Mouse (Mus musculus): ENCODE data around the gene Npepps. TPM values are rescaled to one million over a fixed set of nuclear protein-coding genes. Genes with fewer than 3 reads are reported as not detected.

The Npepps gene
- polyA plus RNA-seq, 1 experiment: 41.8 TPM

- WGBS: 72% methylated on average over 7 of the region's 7 CpGs
Measured at GRCm38 (mm10) chr11:97302231-97302781, 21.9 kb upstream of the Npepps start.

DNA sequence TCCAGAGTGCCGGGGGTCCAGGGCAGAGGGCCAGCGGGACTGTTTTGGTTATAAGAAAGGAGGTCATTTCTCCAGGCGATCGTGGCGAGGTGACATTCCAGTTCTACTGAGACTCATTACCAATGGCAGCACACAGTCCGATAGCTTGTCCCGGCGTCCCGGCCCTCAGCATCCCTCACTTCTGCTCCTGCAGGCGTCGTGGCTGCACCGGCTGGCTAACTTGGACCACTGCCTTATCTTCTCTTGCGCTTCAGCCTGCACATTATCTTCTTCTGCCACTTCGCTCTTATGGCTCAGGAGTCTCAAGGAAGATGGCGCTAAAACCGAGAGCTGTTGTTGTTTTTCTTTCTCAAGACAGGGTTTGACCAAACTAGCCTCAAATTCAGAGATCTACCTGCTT is 21.0 kb upstream of the Npepps start:
- 81% methylated on average over 16 of the region's 16 CpGs for WGBS
- H3K4me3 ChIP-seq (replicated peaks; ENCODE audit: control insufficient read depth, low read depth, low read length): no peak overlapping the region

More at GRCm38 (mm10) chr11:97302231-97302781, 21.9 kb upstream of the Npepps start:
- no peak for TF ChIP-seq CTCF (IDR thresholded peaks at IDR 0.05; ENCODE audit: control insufficient read depth, insufficient read depth, low read length)
- no peak for TF ChIP-seq POLR2A (IDR thresholded peaks at IDR 0.05; ENCODE audit: borderline replicate concordance, control insufficient read depth, low read depth, low read length)
- Histone ChIP-seq H3K4me3 (replicated peaks; ENCODE audit: control insufficient read depth, low read depth, low read length) (no peak overlapping the region), H3K27ac (ENCODE audit: control insufficient read depth, insufficient read depth, low read depth, low read length, poor library complexity) (no peak overlapping the region), H3K4me1 (ENCODE audit: control insufficient read depth, insufficient read depth, low read length) (no peaks in the 10 kb centered on the region)

DNA sequence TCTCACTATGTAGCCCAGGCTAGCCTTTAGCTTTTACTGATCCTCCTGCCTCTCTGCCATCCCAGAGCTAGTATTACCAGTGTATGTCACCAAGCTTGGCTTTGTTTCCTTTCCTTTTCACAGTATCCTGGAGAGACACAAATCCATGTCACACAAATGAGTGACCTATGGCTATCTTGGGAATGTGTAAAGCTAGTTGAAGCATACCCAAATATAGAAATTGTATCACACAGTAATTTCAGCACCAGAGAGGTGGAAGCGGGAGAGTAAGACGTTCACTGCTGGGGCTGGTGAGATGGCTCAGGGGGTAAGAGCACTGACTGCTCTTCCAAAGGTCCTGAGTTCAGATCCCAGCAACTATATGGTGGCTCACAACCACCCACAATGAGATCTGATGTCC is 19.5 kb upstream of the Npepps start:
- WGBS: 87% methylated on average over 2 of the region's 2 CpGs
- Histone ChIP-seq H3K4me3 (replicated peaks; ENCODE audit: control insufficient read depth, low read depth, low read length) (no peak overlapping the region), H3K27ac (ENCODE audit: control insufficient read depth, insufficient read depth, low read depth, low read length, poor library complexity) (no peak overlapping the region), H3K4me1 (ENCODE audit: control insufficient read depth, insufficient read depth, low read length) (no peaks in the 10 kb centered on the region)
- TF ChIP-seq CTCF (IDR thresholded peaks at IDR 0.05; ENCODE audit: control insufficient read depth, insufficient read depth, low read length) (no peak), POLR2A (IDR thresholded peaks at IDR 0.05; ENCODE audit: borderline replicate concordance, control insufficient read depth, low read depth, low read length) (no peak)

More for the DNA sequence above, 21.0 kb upstream of the Npepps start:
- Histone ChIP-seq H3K27ac (ENCODE audit: control insufficient read depth, insufficient read depth, low read depth, low read length, poor library complexity) (no peak overlapping the region), H3K4me1 (ENCODE audit: control insufficient read depth, insufficient read depth, low read length) (no peaks in the 10 kb centered on the region)
- TF ChIP-seq POLR2A (IDR thresholded peaks at IDR 0.05; ENCODE audit: borderline replicate concordance, control insufficient read depth, low read depth, low read length) (no peak), CTCF (IDR thresholded peaks at IDR 0.05; ENCODE audit: control insufficient read depth, insufficient read depth, low read length) (no peak)

DNA sequence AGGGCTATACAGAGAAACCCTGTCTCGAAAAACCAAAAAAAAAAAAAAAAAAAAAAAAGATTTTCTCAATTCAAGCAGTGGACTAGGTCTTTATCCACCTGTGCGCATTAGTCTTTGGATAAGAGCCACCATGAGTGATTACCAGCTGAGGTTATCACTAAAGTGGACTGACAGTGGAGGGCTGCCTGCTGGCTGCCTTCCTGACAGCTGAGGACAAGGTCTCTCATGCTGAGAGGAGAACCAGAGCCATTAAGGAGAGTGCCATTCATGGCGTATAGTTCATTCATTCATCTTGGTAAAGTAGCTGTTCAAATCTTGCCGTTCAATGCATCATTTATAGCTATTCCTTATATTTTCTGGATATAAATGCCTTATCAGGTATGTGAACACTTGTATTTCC is 16.1 kb upstream of the Npepps start:
- 78% methylated on average over 3 of the region's 4 CpGs for WGBS
- no peaks in the 10 kb centered on the region for H3K4me1 ChIP-seq (ENCODE audit: control insufficient read depth, insufficient read depth, low read length)

GRCm38 (mm10) chr11:97292731-97293130 is 12.3 kb upstream of the Npepps start:
- H3K27ac ChIP-seq (ENCODE audit: control insufficient read depth, insufficient read depth, low read depth, low read length, poor library complexity): no peak overlapping the region
- H3K4me1 ChIP-seq (ENCODE audit: control insufficient read depth, insufficient read depth, low read length): no peaks in the 10 kb centered on the region
- H3K4me3 ChIP-seq (replicated peaks; ENCODE audit: control insufficient read depth, low read depth, low read length): no peak overlapping the region
- no peak for TF ChIP-seq CTCF (IDR thresholded peaks at IDR 0.05; ENCODE audit: control insufficient read depth, insufficient read depth, low read length)
- no peak for TF ChIP-seq POLR2A (IDR thresholded peaks at IDR 0.05; ENCODE audit: borderline replicate concordance, control insufficient read depth, low read depth, low read length)
- WGBS: 88% methylated on average over 1 of the region's 1 CpGs

More for the DNA sequence above, 16.1 kb upstream of the Npepps start:
- Histone ChIP-seq H3K27ac (ENCODE audit: control insufficient read depth, insufficient read depth, low read depth, low read length, poor library complexity) (no peak overlapping the region), H3K4me3 (replicated peaks; ENCODE audit: control insufficient read depth, low read depth, low read length) (no peak overlapping the region)
- TF ChIP-seq CTCF (IDR thresholded peaks at IDR 0.05; ENCODE audit: control insufficient read depth, insufficient read depth, low read length): no peak
- no peak for TF ChIP-seq POLR2A (IDR thresholded peaks at IDR 0.05; ENCODE audit: borderline replicate concordance, control insufficient read depth, low read depth, low read length)

DNA sequence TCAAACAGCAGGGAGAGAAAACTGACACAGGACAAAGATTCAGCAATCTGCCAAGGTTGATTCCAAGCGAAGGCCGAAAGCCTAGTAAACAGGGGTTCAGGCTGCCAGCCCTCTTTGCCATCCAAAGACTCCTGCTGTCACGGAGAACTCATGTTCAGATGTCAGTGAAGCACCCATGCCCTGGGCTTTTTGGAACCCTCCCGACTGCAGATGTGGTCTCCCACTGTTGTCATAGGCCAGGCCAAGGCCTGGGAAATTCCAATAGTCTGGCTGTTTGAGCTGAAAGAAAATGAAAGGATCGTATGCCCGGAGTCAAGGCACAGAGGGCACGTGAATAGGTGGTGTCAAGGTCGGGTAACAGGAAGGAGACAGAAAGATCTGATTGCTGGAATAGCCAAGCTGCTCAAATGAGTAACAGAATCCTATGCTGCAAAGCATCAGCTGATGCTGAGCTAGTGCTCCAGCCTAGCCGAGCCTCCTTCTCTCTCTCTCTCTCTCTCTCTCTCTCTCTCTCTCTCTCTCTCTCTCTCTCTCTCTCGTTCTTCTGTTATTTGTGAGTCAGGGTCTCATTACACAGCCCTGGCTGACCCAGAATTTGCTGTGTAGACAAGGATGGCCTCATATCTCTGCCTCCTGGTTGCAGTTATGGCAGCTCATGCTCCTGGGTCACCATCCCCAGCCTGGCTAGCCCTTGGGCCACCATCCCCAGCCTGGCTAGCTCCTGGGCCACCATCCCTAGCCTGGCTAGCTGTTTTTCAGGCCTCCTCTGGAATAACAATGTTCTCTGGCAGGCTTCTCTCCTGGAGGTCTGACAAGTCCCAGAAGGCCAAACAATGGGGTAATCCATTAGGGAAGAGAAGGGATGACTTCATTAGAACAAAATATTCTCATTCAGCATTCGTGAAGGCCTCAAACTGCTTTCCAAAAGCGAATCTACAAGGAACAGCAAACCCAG is 9.1 kb upstream of the Npepps start:
- TF ChIP-seq CTCF (IDR thresholded peaks at IDR 0.05; ENCODE audit: control insufficient read depth, insufficient read depth, low read length) (no peak), POLR2A (IDR thresholded peaks at IDR 0.05; ENCODE audit: borderline replicate concordance, control insufficient read depth, low read depth, low read length) (no peak)
- WGBS: 76% methylated on average over 12 of the region's 12 CpGs
- H3K4me3 ChIP-seq (replicated peaks; ENCODE audit: control insufficient read depth, low read depth, low read length): no peak overlapping the region
- H3K27ac ChIP-seq (ENCODE audit: control insufficient read depth, insufficient read depth, low read depth, low read length, poor library complexity): no peak overlapping the region
- no peaks in the 10 kb centered on the region for H3K4me1 ChIP-seq (ENCODE audit: control insufficient read depth, insufficient read depth, low read length)

DNA sequence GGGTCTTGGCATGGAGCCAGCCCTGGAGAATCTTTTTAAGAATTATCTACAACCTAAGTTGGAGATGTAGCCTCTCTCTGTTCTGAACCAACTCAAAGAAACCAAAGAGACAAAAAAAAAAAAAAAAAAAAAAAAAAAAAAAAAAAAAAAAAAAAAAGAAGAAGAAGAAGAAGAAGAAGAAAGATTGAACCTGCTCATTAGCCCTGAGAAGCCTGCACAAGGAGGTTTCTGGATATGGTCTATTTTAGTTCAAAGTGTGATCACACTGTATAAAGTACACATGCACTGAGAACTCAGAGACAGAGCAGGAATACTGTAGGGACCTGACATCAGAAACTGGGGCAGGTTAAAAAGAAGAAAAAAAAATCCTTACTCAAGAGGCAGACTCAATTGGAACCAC is 7.2 kb upstream of the Npepps start:
- no peak overlapping the region for H3K4me3 ChIP-seq (replicated peaks; ENCODE audit: control insufficient read depth, low read depth, low read length)
- H3K4me1 ChIP-seq (ENCODE audit: control insufficient read depth, insufficient read depth, low read length): no peaks in the 10 kb centered on the region
- TF ChIP-seq POLR2A (IDR thresholded peaks at IDR 0.05; ENCODE audit: borderline replicate concordance, control insufficient read depth, low read depth, low read length) (no peak), CTCF (IDR thresholded peaks at IDR 0.05; ENCODE audit: control insufficient read depth, insufficient read depth, low read length) (no peak)
- H3K27ac ChIP-seq (ENCODE audit: control insufficient read depth, insufficient read depth, low read depth, low read length, poor library complexity): no peak overlapping the region

- TF ChIP-seq CTCF (IDR thresholded peaks at IDR 0.05; ENCODE audit: control insufficient read depth, insufficient read depth, low read length) (no peak), POLR2A (IDR thresholded peaks at IDR 0.05; ENCODE audit: borderline replicate concordance, control insufficient read depth, low read depth, low read length) (no peak)
- no peaks in the 10 kb centered on the region for H3K4me1 ChIP-seq (ENCODE audit: control insufficient read depth, insufficient read depth, low read length)
- WGBS: 77% methylated on average over 6 of the region's 6 CpGs
- no peak overlapping the region for H3K4me3 ChIP-seq (replicated peaks; ENCODE audit: control insufficient read depth, low read depth, low read length)
- no peak overlapping the region for H3K27ac ChIP-seq (ENCODE audit: control insufficient read depth, insufficient read depth, low read depth, low read length, poor library complexity)
Measured at GRCm38 (mm10) chr11:97286973-97287372, 6.5 kb upstream of the Npepps start.

Data from bone marrow, adult 2 months (tissue).